Mouse (Mus musculus): Measurements from ENCODE around the gene Kazn.

The Kazn gene

GRCm38 (mm10) chr4:142054580-142054979 lies 184.6 kb downstream of the Kazn start:
- DNase-seq (ENCODE audit: low spot score), result no peak

GRCm38 (mm10) chr4:142053661-142054448 lies 185.3 kb downstream of the Kazn start:
- no peak for DNase-seq (ENCODE audit: low spot score)

DNA sequence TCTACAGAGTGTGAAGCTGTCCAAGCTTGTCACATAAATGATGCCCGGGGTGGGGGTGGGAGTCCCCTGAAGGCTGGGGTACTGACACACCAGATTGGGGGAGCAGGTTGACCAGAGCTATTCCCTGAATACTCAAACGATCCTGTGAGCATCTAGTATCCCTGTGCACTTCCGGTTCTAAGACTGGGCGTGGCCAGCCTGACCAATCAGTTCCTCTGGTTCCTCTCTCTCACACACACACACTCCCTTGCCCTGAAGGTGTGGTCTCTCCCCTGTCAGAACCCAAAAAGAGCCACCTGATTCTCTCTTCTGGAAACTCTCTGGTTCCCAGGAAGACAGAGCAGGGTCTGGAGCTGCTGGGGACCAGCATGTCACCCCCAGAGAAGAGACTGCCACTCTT lies 185.9 kb downstream of the Kazn start:
- DNase-seq (ENCODE audit: low spot score), result no peak

- no peak for DNase-seq (ENCODE audit: low spot score)
Observed at GRCm38 (mm10) chr4:142052391-142053132, 186.6 kb downstream of the Kazn start.

Measured in ovary, adult 18-20 months (tissue).